Mouse (Mus musculus) thymus, postnatal 36 days (tissue): ENCODE data around the gene G6pc3.

Experiments used
- DNase-seq, 2 experiments: peaks; one replicate each; pipeline ENCODE4 v3.0.0; 2022; ENCODE audit warnings: mixed read lengths in 2 of 2

G6pc3 gene

GRCm38 (mm10) chr11:102219247-102219993 is 30.0 kb downstream of the G6pc3 start:
- no peak for DNase-seq

GRCm38 (mm10) chr11:102219994-102220346 is 30.6 kb downstream of the G6pc3 start:
- DNase-seq = no peak

DNA sequence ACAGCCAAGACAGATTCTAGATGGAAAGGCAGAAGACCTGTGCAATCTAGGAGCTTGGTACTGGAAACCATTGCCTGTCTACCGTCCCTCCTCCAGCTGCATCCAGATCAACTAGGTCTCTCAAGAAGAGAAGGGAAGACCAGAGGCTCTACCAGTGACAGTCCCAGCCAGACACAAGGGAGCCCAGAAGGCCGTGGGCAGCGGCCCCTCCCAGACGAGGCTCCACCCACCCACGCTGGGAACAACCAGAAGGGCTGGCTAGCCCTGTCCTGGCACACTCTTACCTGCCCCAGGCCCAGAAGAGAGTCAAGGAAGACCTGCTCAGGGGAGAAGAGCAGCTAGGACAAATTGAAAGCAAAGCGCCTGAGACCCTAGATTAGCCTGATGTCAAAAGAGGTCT is 31.0 kb downstream of the G6pc3 start:
- no peak for DNase-seq

- DNase-seq = no peak
Observed at GRCm38 (mm10) chr11:102221243-102221953, 32.0 kb downstream of the G6pc3 start.

- DNase-seq = no peak
Observed at GRCm38 (mm10) chr11:102221954-102222351, 32.5 kb downstream of the G6pc3 start.

DNA sequence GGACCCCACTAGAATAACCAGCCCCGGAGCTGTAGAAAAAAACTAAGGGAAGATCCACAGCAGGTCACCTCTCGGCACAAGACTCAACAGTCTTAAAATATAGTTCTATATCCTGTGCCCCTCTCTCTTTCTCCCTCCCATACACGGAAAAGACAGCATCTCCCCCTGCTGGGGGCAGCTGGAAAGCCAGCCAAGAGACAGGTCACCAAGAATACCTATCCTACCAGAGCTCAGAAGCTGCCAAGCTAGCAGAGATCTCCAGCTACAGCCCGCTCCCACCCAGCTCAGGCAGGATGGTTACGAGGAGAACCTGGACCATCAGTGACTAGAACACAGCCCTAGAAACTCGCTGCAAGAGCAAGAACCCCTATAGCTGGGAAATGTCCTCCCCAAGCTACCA is 33.7 kb downstream of the G6pc3 start:
- peak; percentile 84 to 86 for DNase-seq

GRCm38 (mm10) chr11:102224686-102225085 is 35.3 kb downstream of the G6pc3 start:
- no peak for DNase-seq

DNA sequence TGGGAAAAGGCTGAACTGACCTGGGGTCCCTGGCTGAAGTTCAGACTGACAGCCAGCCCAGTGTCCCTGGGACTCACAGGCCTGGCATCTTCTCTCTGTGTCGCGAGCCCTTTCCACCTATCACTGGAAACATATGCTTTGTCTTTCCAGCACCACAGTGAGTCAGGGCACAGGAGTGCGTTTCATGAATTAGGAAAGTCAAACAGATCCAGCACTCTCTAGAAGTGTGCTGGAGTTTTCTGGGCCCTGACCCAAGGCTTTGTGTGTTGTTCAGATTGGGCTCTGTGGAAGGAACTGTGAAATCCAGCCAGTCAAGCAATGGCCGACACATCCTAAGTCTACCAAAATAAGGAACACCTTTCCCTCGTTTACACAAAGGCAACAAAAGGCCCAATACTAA is 35.8 kb downstream of the G6pc3 start:
- DNase-seq = no peak

- DNase-seq = no peak
Observed at GRCm38 (mm10) chr11:102226067-102226978, 36.9 kb downstream of the G6pc3 start.

DNA sequence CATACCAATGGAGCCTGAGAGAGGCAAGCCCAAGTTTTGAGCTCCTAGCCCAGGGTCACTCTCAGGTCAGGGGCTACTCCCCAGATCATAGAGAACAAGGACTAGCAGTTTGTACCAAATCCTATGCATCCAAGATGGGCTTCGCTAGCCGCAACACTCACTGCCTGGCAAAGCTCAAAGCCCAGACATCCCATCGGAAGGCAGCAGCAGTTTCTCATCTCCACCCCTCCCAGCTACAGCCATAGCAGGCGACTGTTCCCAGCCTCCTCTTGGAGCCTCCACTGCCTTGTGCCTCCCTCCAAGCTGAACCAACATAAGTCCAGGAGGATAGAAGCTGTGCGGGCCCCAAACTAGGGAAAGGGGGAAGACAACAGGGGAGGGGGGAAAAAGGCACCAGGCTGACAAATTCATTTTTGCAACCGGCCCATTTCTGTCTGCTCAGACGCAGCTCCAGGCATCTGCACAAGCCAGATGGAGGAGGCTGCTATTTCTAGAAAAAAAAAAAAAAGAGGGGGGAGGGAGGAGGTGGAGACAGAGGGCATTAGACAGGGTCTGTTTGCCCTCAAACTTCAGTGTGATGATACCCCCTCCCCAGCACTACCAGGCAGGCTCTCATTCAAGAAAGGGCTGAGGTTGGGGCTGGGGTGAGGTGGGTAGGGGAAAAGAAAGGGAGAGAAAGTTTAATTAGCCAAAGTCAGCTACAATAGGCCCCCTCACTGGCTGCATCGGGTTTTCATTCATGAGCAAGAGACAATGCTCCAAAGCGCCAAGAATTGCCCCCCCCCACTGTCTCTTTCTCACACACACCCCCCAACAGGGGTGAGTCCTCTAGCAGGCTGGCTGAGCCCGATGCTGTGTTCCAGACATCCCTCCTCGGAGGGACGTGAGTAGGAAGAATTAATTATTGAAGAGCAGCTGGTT is 38.1 kb downstream of the G6pc3 start:
- no peak for DNase-seq

DNA sequence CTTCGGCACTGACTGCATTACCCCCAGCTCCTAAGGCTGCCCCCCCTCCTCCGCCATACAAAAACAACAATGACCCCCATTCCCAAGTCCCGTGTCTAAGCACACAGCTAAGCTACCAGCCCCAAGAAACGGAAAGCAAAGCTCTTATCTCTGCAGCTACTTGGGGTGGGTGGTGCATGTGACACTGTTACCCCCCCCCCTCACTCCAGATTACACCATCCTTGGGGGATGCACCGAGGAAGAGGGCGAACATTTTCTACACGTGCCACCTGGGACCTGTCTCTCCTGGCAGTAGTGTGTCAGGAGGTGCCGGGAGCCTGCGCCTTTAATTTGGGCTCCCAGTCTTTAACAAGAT is 38.7 kb downstream of the G6pc3 start:
- DNase-seq = no peak

DNA sequence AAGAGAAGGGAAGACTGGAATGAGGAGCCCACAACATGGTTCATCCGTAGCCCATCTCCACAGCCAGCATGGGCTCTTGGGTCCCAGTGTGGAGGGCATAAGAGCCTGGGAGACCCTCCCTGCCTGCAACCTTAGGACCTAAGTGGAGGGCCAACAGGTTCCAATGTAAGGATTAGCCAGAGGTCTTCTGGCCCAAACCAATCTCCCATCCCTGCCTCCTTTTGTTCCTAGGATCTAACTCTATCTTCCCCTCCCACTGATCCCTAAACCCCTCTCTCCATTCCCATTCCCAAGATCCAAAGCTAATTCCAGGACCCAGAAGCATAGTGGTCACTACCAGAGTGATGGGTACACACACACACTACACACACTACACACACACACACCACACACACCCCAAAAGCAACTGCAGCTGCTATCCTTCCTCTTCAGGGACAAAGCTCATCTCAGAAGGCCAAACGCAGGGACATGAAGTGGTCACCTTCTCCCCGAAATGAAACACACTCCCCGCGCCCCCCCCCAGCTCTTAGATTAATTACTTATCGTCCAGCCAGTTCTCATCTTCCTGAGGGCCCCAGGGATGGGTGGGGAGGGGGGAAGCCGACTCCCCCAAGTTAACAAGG is 39.3 kb downstream of the G6pc3 start:
- DNase-seq = no peak

GRCm38 (mm10) chr11:102229331-102229953 is 40.0 kb downstream of the G6pc3 start:
- DNase-seq = no peak

DNA sequence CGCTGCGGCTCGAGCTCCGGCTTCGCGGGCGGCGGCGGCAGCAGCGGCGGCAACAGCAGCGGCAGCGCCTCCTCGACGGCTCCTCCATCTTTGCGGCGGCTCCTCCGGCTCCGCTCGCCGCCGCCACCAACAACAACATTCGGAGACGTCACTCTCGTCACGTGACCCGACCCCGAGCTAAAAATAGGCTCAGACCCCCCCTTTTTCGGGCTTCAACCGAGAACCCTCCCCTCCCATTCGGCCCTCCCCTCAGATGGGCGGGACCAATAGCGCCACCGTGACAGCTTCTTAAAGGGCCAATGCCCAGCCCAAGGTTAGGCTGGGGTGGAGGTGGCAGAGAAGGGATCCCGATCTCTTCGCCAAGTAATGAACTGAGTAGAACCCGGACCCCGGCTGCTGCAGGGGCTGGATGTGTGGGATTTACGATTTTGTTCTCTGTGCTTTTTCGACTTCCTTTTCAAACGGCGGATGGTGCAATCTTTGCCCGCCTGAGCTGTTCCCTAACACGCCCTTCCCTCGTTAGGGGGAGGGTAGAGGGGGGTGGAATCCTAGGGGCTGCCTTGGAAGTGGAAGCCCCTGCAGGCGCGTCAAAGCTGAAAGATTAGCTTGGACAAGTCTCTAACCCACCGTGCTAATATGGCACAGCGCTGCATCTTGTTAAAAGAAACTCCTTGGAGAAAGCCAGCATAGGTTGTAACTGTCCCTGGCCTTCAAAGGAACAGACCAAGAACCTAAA is 40.8 kb downstream of the G6pc3 start, which contains the start of gene Hdac5:
Gene Hdac5 (minus strand): TSS at position 161 of the 736 bp plus-strand sequence.
- peak; percentile 97 for DNase-seq

GRCm38 (mm10) chr11:102236022-102236421 is 46.6 kb downstream of the G6pc3 start:
- DNase-seq = no peak

DNA sequence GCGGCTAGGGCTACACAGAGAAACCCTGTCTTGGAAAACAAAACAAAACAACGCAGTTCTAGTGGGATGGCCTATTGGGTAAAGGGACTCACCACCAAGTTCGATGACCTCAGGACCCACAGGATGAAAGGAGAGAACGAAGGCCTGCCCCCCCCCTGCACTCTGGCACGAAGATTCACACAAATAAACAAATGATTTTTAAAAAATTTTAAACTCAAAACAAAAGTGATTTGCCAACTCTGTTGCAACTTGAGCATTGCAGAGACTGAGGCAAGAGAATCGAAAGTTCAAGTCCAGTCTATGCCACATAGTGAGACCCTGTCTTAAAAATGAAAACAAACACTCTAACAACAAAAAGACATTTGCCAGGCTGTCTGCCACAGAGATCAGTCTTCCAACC is 51.2 kb downstream of the G6pc3 start:
- no peak for DNase-seq

DNA sequence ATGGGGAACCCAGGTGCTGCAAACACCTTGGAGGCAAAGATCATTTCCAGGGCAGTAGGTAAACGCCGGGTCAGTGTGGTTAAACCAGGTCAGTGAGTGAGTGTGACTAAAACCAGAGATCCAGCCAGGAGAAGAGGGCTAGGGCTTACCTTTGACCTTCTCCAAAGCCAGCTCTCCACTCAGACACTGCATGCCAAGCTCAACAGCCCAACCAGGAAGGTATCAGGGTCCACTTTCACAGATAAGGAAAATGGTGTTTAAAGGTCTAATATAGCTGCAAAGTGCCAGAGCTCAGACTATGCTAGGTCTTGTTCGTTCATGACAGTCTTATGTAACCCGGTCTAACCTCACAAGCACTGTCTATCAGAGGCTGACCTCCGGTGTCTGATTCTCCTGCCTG is 51.8 kb downstream of the G6pc3 start:
- no peak for DNase-seq

- no peak for DNase-seq
Observed at GRCm38 (mm10) chr11:102241874-102242273, 52.5 kb downstream of the G6pc3 start.
